Mouse (Mus musculus) bone marrow macrophage, adult 2 months (primary cell): Measurements from ENCODE around the gene Nop9.

Source experiments
- CTCF ChIP-seq: IDR thresholded peaks from 2 replicates; pipeline ENCODE4 v1.5.1; 2012; ENCODE audit warnings: low read depth, mild to moderate bottlenecking, low read length, moderate library complexity
- POLR2A ChIP-seq: IDR thresholded peaks from 2 replicates; pipeline ENCODE4 v1.6.1; 2012; ENCODE audit warnings: mild to moderate bottlenecking, low read depth, low read length, borderline replicate concordance

DNA sequence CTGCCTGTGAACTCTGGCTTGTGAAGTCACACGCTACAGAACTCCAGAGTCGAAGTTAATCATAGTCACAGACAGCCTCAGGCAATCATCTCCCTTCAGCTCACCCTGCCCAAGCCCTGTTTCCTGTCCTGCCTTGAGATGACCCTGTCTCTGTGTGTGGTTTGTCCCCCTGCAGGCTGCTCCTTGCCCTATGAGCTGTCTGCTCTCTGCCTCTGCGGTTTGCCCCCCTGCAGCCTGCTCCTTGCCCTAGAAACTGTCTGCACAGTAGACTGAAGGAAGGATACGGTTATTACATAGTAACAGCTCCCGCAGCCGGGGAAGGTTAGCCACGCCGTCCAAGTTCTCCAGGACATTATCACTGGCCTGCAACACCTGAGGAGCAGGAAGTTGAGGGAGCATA lies 28.6 kb upstream of the Nop9 start:
- TF ChIP-seq CTCF, result no peak
- no peak for TF ChIP-seq POLR2A
